ENCODE assay signal across 9 mouse cellular contexts in the genomic region with DNA sequence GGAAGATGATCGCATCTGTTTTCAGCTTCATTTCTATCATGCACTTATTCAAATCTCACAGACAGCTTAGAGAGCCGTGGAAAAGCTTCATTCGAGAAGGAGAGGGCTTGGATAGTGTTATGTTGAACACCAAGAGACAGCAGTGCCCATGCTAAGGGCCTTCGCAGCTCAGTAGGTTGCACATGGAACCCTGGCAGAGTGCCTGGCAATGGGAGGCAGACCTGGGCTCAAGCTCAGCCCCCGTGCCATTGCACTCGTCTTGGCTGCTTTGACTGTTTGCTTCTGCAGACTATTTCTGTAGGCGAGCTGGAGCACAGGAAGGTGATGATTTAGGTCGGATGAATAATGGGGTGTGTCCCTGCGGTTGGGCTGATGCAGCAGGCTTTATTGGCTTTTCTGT. TPM values are rescaled to one million over a fixed set of nuclear protein-coding genes. Genes with fewer than 3 reads are reported as not detected.
DNase-seq lines count a peak whose midpoint lies in the region; ATAC-seq and TF ChIP-seq lines count a peak whose summit lies in the region.
"Had no signal": no experiment of that assay in that cellular context is flagged by ENCODE, and none has a peak within 500 bp of the region (broad histone marks: within the 10 kb centered on the region; RNA-seq: fewer than 3 reads in every experiment).

No protein-coding gene starts in this region.

- 54% methylated on average over 9 of the region's 9 CpGs for WGBS in forebrain, embryonic 16.5 days
- WGBS in midbrain, embryonic 16.5 days: 75% methylated on average over 9 of the region's 9 CpGs

- H3K4me2 ChIP-seq in forebrain, embryonic 16.5 days (ENCODE audit: low read length): no peak overlapping the region
- H3K4me2 ChIP-seq in midbrain, embryonic 16.5 days (ENCODE audit: low read length): no peak overlapping the region
- H3K4me2 ChIP-seq: liver, embryonic 15.5 days had no signal

- DNase-seq in layer of hippocampus, adult 11-12 months (ENCODE audit: low spot score): peak; percentile 43
- no peak for DNase-seq in layer of hippocampus, adult 9-10 months (ENCODE audit: low spot score)
- DNase-seq in cerebellum, adult 11 months: peak; percentile 41
- peak in 1 of 2 experiments; percentile 41 for DNase-seq in layer of hippocampus, adult 2 months (ENCODE audit: low spot score in 2 of 2)
- DNase-seq in thymus, postnatal 10 days (ENCODE audit: low spot score in 2 of 2): no peak

- H3K27ac ChIP-seq in forebrain, embryonic 16.5 days (ENCODE audit: low read length): peak overlapping the region; percentile 55
- peak overlapping the region; percentile 53 for H3K27ac ChIP-seq in layer of hippocampus, adult 2 months
- H3K27ac ChIP-seq in midbrain, embryonic 16.5 days (ENCODE audit: low read length): no peak overlapping the region
- H3K27ac ChIP-seq: liver, embryonic 15.5 days had no signal

- TF ChIP-seq CTCF in layer of hippocampus, adult 2 months (conservative IDR thresholded peaks at IDR 0.05): no peak

- no peak overlapping the region for H3K9ac ChIP-seq in forebrain, embryonic 16.5 days (replicated peaks; ENCODE audit: low read depth, low read length)
- no peak overlapping the region for H3K9ac ChIP-seq in midbrain, embryonic 16.5 days (ENCODE audit: low read depth, low read length)
- H3K9ac ChIP-seq: liver, embryonic 15.5 days had no signal

- H3K9me3 ChIP-seq in forebrain, embryonic 16.5 days (ENCODE audit: control insufficient read depth, low read length): no peaks in the 10 kb centered on the region
- no peaks in the 10 kb centered on the region for H3K9me3 ChIP-seq in midbrain, embryonic 16.5 days (replicated peaks; ENCODE audit: control insufficient read depth, low read length, poor library complexity, severe bottlenecking)
- H3K9me3 ChIP-seq: liver, embryonic 15.5 days had no signal

- no peaks in the 10 kb centered on the region for H3K27me3 ChIP-seq in forebrain, embryonic 16.5 days (replicated peaks; ENCODE audit: control insufficient read depth, insufficient read depth, low read length)
- H3K27me3 ChIP-seq in midbrain, embryonic 16.5 days (ENCODE audit: control insufficient read depth, insufficient read depth, low read depth, low read length): no peaks in the 10 kb centered on the region
- H3K27me3 ChIP-seq: liver, embryonic 15.5 days had no signal

- peaks cover 5% of the 10 kb centered on the region; the same call in 1 of the 2 replicates for H3K36me3 ChIP-seq in forebrain, embryonic 16.5 days (ENCODE audit: control insufficient read depth, insufficient read depth)
- 0 out of 2 replicates have a peak, but pooled peaks cover 3% of the 10 kb centered on the region for H3K36me3 ChIP-seq in midbrain, embryonic 16.5 days (ENCODE audit: control insufficient read depth, insufficient read depth, low read length)

- ATAC-seq in forebrain, embryonic 16.5 days: peak; percentile 49
- ATAC-seq in midbrain, embryonic 16.5 days: no peak
- no peak for ATAC-seq in CD4-positive, CD25-positive, alpha-beta regulatory T cell, adult 4 months

- H3K4me1 ChIP-seq in forebrain, embryonic 16.5 days (replicated peaks; ENCODE audit: control insufficient read depth, insufficient read depth, low read length): peaks cover 29% of the 10 kb centered on the region
- H3K4me1 ChIP-seq in midbrain, embryonic 16.5 days (ENCODE audit: control insufficient read depth, insufficient read depth, low read length): peaks cover 8% of the 10 kb centered on the region; the same call in 1 of the 2 replicates

- no peak overlapping the region for H3K4me3 ChIP-seq in forebrain, embryonic 16.5 days (replicated peaks; ENCODE audit: low read length)
- no peak overlapping the region; the same call in 1 of the 2 replicates for H3K4me3 ChIP-seq in layer of hippocampus, adult 2 months
- H3K4me3 ChIP-seq in midbrain, embryonic 16.5 days (ENCODE audit: low read depth, low read length): no peak overlapping the region
- H3K4me3 ChIP-seq: liver, embryonic 15.5 days had no signal

RNA-seq across cellular contexts. Expression of gene Dstyk, which starts 14.4 kb away (rescaled TPM):
- polyA plus RNA-seq in forebrain, embryonic 16.5 days (2015; fragmentation: Nextera tagmentation; extraction: Ambion mirVana): 12.3 and 13.1 TPM in 2 replicates
- total RNA-seq in layer of hippocampus, adult 2 months (2021): 10 to 100 TPM; 49.0 to 50.2 TPM
- polyA plus RNA-seq in midbrain, embryonic 16.5 days (2015; fragmentation: Nextera tagmentation; extraction: Ambion mirVana): 10.3 and 10.5 TPM in 2 replicates
- polyA plus RNA-seq in CD4-positive, CD25-positive, alpha-beta regulatory T cell, adult 4 months (2017; shearing (Covaris generic)): 1 to 10 TPM; 4.9 to 7.1 TPM

RNA-seq across cellular contexts. Expression of gene Tmcc2, which starts 40.6 kb away (rescaled TPM):
- polyA plus RNA-seq in forebrain, embryonic 16.5 days (2015; fragmentation: Nextera tagmentation; extraction: Ambion mirVana): 30.4 and 34.9 TPM in 2 replicates
- 100 to 1,000 TPM; 242 to 256 TPM for total RNA-seq in layer of hippocampus, adult 2 months (2021)
- polyA plus RNA-seq in midbrain, embryonic 16.5 days (2015; fragmentation: Nextera tagmentation; extraction: Ambion mirVana): 33.3 and 38.1 TPM in 2 replicates
- 1 to 10 TPM; 1.0 to 1.2 TPM for polyA plus RNA-seq in CD4-positive, CD25-positive, alpha-beta regulatory T cell, adult 4 months (2017; shearing (Covaris generic))

RNA-seq across cellular contexts. Expression of gene Rbbp5, which starts 45.4 kb away (rescaled TPM):
- polyA plus RNA-seq in forebrain, embryonic 16.5 days (2015; fragmentation: Nextera tagmentation; extraction: Ambion mirVana): 55.4 and 59.0 TPM in 2 replicates
- 10 to 100 TPM; 64.0 to 71.1 TPM for total RNA-seq in layer of hippocampus, adult 2 months (2021)
- 44.8 and 49.6 TPM in 2 replicates for polyA plus RNA-seq in midbrain, embryonic 16.5 days (2015; fragmentation: Nextera tagmentation; extraction: Ambion mirVana)
- polyA plus RNA-seq in CD4-positive, CD25-positive, alpha-beta regulatory T cell, adult 4 months (2017; shearing (Covaris generic)): 10 to 100 TPM; 34.8 to 40.9 TPM

Comparison
In these comparisons a context has a peak if more than half of its experiments do, and no peak if none do; other contexts are left out.
1. DNase-seq: peak in layer of hippocampus, adult 11-12 months (single experiment) and cerebellum, adult 11 months (single experiment); none in layer of hippocampus, adult 9-10 months (single experiment) and thymus, postnatal 10 days (0 of 2).
2. RNA of gene Tmcc2, which starts 40.6 kb away (polyA plus RNA-seq): 33.3 to 38.1 TPM in midbrain, embryonic 16.5 days and 30.4 to 34.9 TPM in forebrain, embryonic 16.5 days; 1.0 to 1.2 TPM in CD4-positive, CD25-positive, alpha-beta regulatory T cell, adult 4 months; every median in the first group is over 10 times any median in the second.